In genomic region chr2:170601917-170602316, GRCm38 (mm10) we compare ENCODE assay signal across 26 mouse cellular contexts. TPM values are rescaled to one million over a fixed set of nuclear protein-coding genes. Genes with fewer than 3 reads are reported as not detected.
"Had no signal": no experiment of that assay in that cellular context is flagged by ENCODE, and none has a peak within 500 bp of the region (broad histone marks: within the 10 kb centered on the region; RNA-seq: fewer than 3 reads in every experiment).

Gene 4930470P17Rik (minus strand): TSS chr2:170602017.

- H3K4me1 ChIP-seq: midbrain, embryonic 12.5 days; neural tube, embryonic 15.5 days; stomach, embryonic 15.5 days had no signal

- DNase-seq: lung, adult 18-20 months; lung, embryonic 14.5 days; lung, postnatal 10 days; lung, postnatal 4 days; midbrain, embryonic 14.5 days; retina, postnatal 1 day; right cerebral cortex, adult 18-20 months; right cerebral cortex, postnatal 25 days; right cerebral cortex, postnatal 4 days; spleen, adult 18-20 months; thymus, adult 2 months; thymus, postnatal 25 days; thymus, postnatal 4 days had no signal

- H3K27ac ChIP-seq: midbrain, embryonic 10.5 days; midbrain, embryonic 12.5 days; neural tube, embryonic 13.5 days; neural tube, embryonic 15.5 days; stomach, embryonic 15.5 days; stomach, postnatal 0 days had no signal

- H3K4me3 ChIP-seq: midbrain, embryonic 10.5 days; midbrain, embryonic 12.5 days; myocyte; neural tube, embryonic 13.5 days; neural tube, embryonic 15.5 days; stomach, embryonic 15.5 days had no signal

- H3K27me3 ChIP-seq: midbrain, embryonic 12.5 days; neural tube, embryonic 13.5 days; neural tube, embryonic 15.5 days; stomach, embryonic 15.5 days had no signal

- H3K36me3 ChIP-seq: midbrain, embryonic 10.5 days; midbrain, embryonic 12.5 days; neural tube, embryonic 13.5 days; neural tube, embryonic 15.5 days; stomach, embryonic 15.5 days had no signal

- H3K9me3 ChIP-seq: midbrain, embryonic 10.5 days; midbrain, embryonic 12.5 days; neural tube, embryonic 15.5 days; stomach, embryonic 15.5 days had no signal

RNA-seq across cellular contexts. Expression of gene 4930470P17Rik, which starts in this region (rescaled TPM):
- polyA plus RNA-seq: liver, embryonic 16.5 days; lung, embryonic 14.5 days; lung, embryonic 16.5 days; midbrain, embryonic 10.5 days; midbrain, embryonic 12.5 days; midbrain, embryonic 14.5 days; midbrain, embryonic 16.5 days; myocyte; neural tube, embryonic 11.5 days; neural tube, embryonic 13.5 days; small intestine, adult 2 months; stomach, embryonic 15.5 days; stomach, postnatal 0 days; thymus, adult 2 months; urinary bladder, adult 2 months had no signal
